Mouse (Mus musculus) stomach, embryonic 14.5 days (tissue): Measurements from ENCODE around the gene Bcl7c. TPM values are rescaled to one million over a fixed set of nuclear protein-coding genes. Genes with fewer than 3 reads are reported as not detected.

ENCODE experiments used
- ATAC-seq: fragments of 200-750 bp; cut with Nextera tagmentation; 2 replicates; pipeline ENCODE4 v1.8.0; 2017; ENCODE audit warnings: low read depth, moderate TSS enrichment; ENCODE audit not compliant: insufficient number of reproducible peaks, insufficient read depth, low FRiP score
- H3K27ac ChIP-seq: fragments of 300-500 bp; sonication (generic); 2 replicates; pipeline ENCODE4 v1.5.1; 2014; ENCODE audit warnings: mild to moderate bottlenecking, low read length, moderate library complexity, mixed read lengths
- H3K27me3 ChIP-seq: fragments of 300-500 bp; sonication (generic); 2 replicates; pipeline ENCODE4 v1.6.1; 2014; ENCODE audit warnings: low read length, control low read depth, mixed read lengths; ENCODE audit not compliant: control insufficient read depth, insufficient read depth
- H3K36me3 ChIP-seq: fragments of 300-500 bp; sonication (generic); 2 replicates; pipeline ENCODE4 v1.6.1; 2014; ENCODE audit warnings: mild to moderate bottlenecking, control low read depth, low read length, moderate library complexity, mixed read lengths; ENCODE audit not compliant: control insufficient read depth, insufficient read depth
- H3K4me1 ChIP-seq: fragments of 300-500 bp; sonication (generic); 2 replicates; pipeline ENCODE4 v1.6.1; 2014; ENCODE audit warnings: low read length, control low read depth, mixed read lengths; ENCODE audit not compliant: control insufficient read depth, insufficient read depth
- H3K4me2 ChIP-seq: fragments of 300-500 bp; sonication (generic); replicated peaks from 2 replicates; pipeline ENCODE4 v1.6.1; 2014; ENCODE audit warnings: low read depth, low read length, control low read depth
- H3K4me3 ChIP-seq: fragments of 300-500 bp; sonication (generic); 2 replicates; pipeline ENCODE4 v1.5.1; 2014; ENCODE audit warnings: low read depth, low read length, control low read depth
- H3K9ac ChIP-seq: fragments of 300-500 bp; sonication (generic); replicated peaks from 2 replicates; pipeline ENCODE4 v1.6.1; 2014; ENCODE audit warnings: low read depth, mild to moderate bottlenecking, control low read depth, low read length, moderate library complexity, mixed read lengths
- H3K9me3 ChIP-seq: fragments of 300-500 bp; sonication (generic); 2 replicates; pipeline ENCODE4 v1.6.1; 2016; ENCODE audit warnings: low read depth, low read length, control low read depth; ENCODE audit not compliant: control insufficient read depth
- WGBS: fragments of 180-500 bp; shearing (Covaris S2); extraction: QIAGEN DNeasy Blood & Tissue Kit; methylation state at CpG from one replicate; pipeline ENCODE4 v1.1.7; 2014; 5-methylcytosine and 5-hydroxymethylcytosine counted together
- polyA plus RNA-seq: library from polyadenylated mRNA; unstranded; fragments of >200 nt; fragmentation: Nextera tagmentation; extraction: Ambion mirVana; gene quantifications from 2 replicates; pipeline ENCODE4 v1.2.1, GENCODE M21; 2014

The Bcl7c gene
- polyA plus RNA-seq, 1 experiment from 2014 or later: 65.2 TPM

- Histone ChIP-seq H3K27ac (peak overlapping the region; percentile 93), H3K9me3 (no peaks in the 10 kb centered on the region), H3K4me2 (no peak overlapping the region), H3K4me3 (no peak overlapping the region), H3K4me1 (peaks cover 24% of the 10 kb centered on the region), H3K27me3 (no peaks in the 10 kb centered on the region), H3K36me3 (peaks cover 9% of the 10 kb centered on the region), H3K9ac (no peak overlapping the region)
- WGBS: 69% methylated on average over 3 of the region's 3 CpGs
- no peak for ATAC-seq
These were observed 2.3 kb upstream of the Bcl7c start for GRCm38 (mm10) chr7:127711031-127711430.

GRCm38 (mm10) chr7:127709261-127709979 lies 687 bp upstream of the Bcl7c start:
- H3K9ac ChIP-seq: no peak overlapping the region
- H3K27me3 ChIP-seq: no peaks in the 10 kb centered on the region
- 66% methylated on average over 5 of the region's 5 CpGs for WGBS
- peak overlapping the region; percentile 74 for H3K4me2 ChIP-seq
- peak overlapping the region; percentile 99 for H3K27ac ChIP-seq
- H3K9me3 ChIP-seq: no peaks in the 10 kb centered on the region
- peaks cover 20% of the 10 kb centered on the region for H3K36me3 ChIP-seq
- H3K4me1 ChIP-seq: peaks cover 24% of the 10 kb centered on the region
- no peak for ATAC-seq
- peak overlapping the region; percentile 71 for H3K4me3 ChIP-seq

GRCm38 (mm10) chr7:127707957-127708206 lies 851 bp downstream of the Bcl7c start:
- H3K4me3 ChIP-seq: peak overlapping the region; percentile 71
- H3K36me3 ChIP-seq: peaks cover 23% of the 10 kb centered on the region
- no peaks in the 10 kb centered on the region for H3K9me3 ChIP-seq
- H3K4me1 ChIP-seq: peaks cover 24% of the 10 kb centered on the region
- no peak for ATAC-seq
- no peaks in the 10 kb centered on the region for H3K27me3 ChIP-seq
- 2% methylated on average over 5 of the region's 5 CpGs for WGBS
- peak overlapping the region; percentile 74 for H3K4me2 ChIP-seq
- peak overlapping the region; percentile 81 for H3K9ac ChIP-seq
- peak overlapping the region; percentile 99 for H3K27ac ChIP-seq

- 24% methylated on average over 22 of the region's 22 CpGs for WGBS
These were observed 1.4 kb downstream of the Bcl7c start for GRCm38 (mm10) chr7:127707045-127707956.

GRCm38 (mm10) chr7:127705706-127706105 lies 3.0 kb downstream of the Bcl7c start:
- Histone ChIP-seq H3K4me1 (peaks cover 13% of the 10 kb centered on the region), H3K4me2 (no peak overlapping the region), H3K9me3 (no peaks in the 10 kb centered on the region), H3K36me3 (peaks cover 34% of the 10 kb centered on the region), H3K27ac (no peak overlapping the region), H3K9ac (no peak overlapping the region), H3K27me3 (no peaks in the 10 kb centered on the region), H3K4me3 (no peak overlapping the region)
- WGBS: 70% methylated on average over 4 of the region's 4 CpGs
- no peak for ATAC-seq

More at GRCm38 (mm10) chr7:127707045-127707956, 1.4 kb downstream of the Bcl7c start:
- Histone ChIP-seq H3K9ac (peak overlapping the region; percentile 81; the same call in 1 of the 2 replicates), H3K4me1 (peaks cover 24% of the 10 kb centered on the region), H3K4me2 (peak overlapping the region; percentile 74), H3K27ac (peak overlapping the region; percentile 99), H3K9me3 (no peaks in the 10 kb centered on the region), H3K27me3 (no peaks in the 10 kb centered on the region), H3K36me3 (peaks cover 23% of the 10 kb centered on the region), H3K4me3 (peak overlapping the region; percentile 71)
- no peak for ATAC-seq

GRCm38 (mm10) chr7:127704598-127704997 lies 4.1 kb downstream of the Bcl7c start:
- no peak overlapping the region for H3K27ac ChIP-seq
- no peak overlapping the region for H3K4me3 ChIP-seq
- H3K4me1 ChIP-seq: peaks cover 13% of the 10 kb centered on the region
- no peak for ATAC-seq
- no peaks in the 10 kb centered on the region for H3K9me3 ChIP-seq
- 85% methylated on average over 6 of the region's 6 CpGs for WGBS
- H3K27me3 ChIP-seq: no peaks in the 10 kb centered on the region
- H3K9ac ChIP-seq: no peak overlapping the region
- H3K36me3 ChIP-seq: peaks cover 39% of the 10 kb centered on the region
- no peak overlapping the region for H3K4me2 ChIP-seq

GRCm38 (mm10) chr7:127703561-127704178 lies 5.1 kb downstream of the Bcl7c start:
- H3K4me1 ChIP-seq: peaks cover 8% of the 10 kb centered on the region
- H3K4me3 ChIP-seq: no peak overlapping the region
- H3K36me3 ChIP-seq: peaks cover 42% of the 10 kb centered on the region
- no peak for ATAC-seq
- H3K27me3 ChIP-seq: no peaks in the 10 kb centered on the region
- no peaks in the 10 kb centered on the region for H3K9me3 ChIP-seq
- H3K4me2 ChIP-seq: no peak overlapping the region
- no peak overlapping the region for H3K27ac ChIP-seq
- H3K9ac ChIP-seq: no peak overlapping the region
- WGBS: 90% methylated on average over 8 of the region's 8 CpGs

- H3K36me3 ChIP-seq: peaks cover 30% of the 10 kb centered on the region
- WGBS: 73% methylated on average over 3 of the region's 3 CpGs
- H3K4me1 ChIP-seq: no peaks in the 10 kb centered on the region
- no peak overlapping the region for H3K4me2 ChIP-seq
- no peak for ATAC-seq
- H3K27ac ChIP-seq: no peak overlapping the region
- no peaks in the 10 kb centered on the region for H3K27me3 ChIP-seq
- no peak overlapping the region for H3K4me3 ChIP-seq
- H3K9me3 ChIP-seq: no peaks in the 10 kb centered on the region
- H3K9ac ChIP-seq: no peak overlapping the region
These were observed 7.9 kb downstream of the Bcl7c start for GRCm38 (mm10) chr7:127700712-127701331.
